Mouse (Mus musculus): ENCODE data around the gene Dnm3.

GRCm38 (mm10) chr1:162456861-162457260, 21.0 kb downstream of the Dnm3 start:
- no peak for TF ChIP-seq BHLHE40 (IDR thresholded peaks at IDR 0.05; ENCODE audit: borderline replicate concordance, low read depth, low read length)
- TF ChIP-seq ETS1 (IDR thresholded peaks at IDR 0.05; ENCODE audit: low read depth, low read length), result no peak
- TF ChIP-seq MXI1 (IDR thresholded peaks at IDR 0.05; ENCODE audit: low read depth, low read length), result no peak
- TF ChIP-seq RCOR1 (IDR thresholded peaks at IDR 0.05; ENCODE audit: low read depth, low read length), result no peak
- TF ChIP-seq SIN3A (IDR thresholded peaks at IDR 0.05; ENCODE audit: low read length), result no peak
- TF ChIP-seq HCFC1 (IDR thresholded peaks at IDR 0.05; ENCODE audit: low read depth, low read length), result no peak
- no peak for TF ChIP-seq E2F4 (IDR thresholded peaks at IDR 0.05; ENCODE audit: borderline replicate concordance, low read depth, low read length)
- TF ChIP-seq CTCF (IDR thresholded peaks at IDR 0.05 in 2 of 3, conservative IDR thresholded peaks at IDR 0.05 in 1 of 3; ENCODE audit: control insufficient read depth in 1 of 3, insufficient read depth in 1 of 3, low read depth in 2 of 3, low read length in 3 of 3, poor library complexity in 1 of 3, severe bottlenecking in 1 of 3), result no peak
- no peak for TF ChIP-seq GATA1 (IDR thresholded peaks at IDR 0.05; ENCODE audit: low read depth, low read length)
- TF ChIP-seq MAX (IDR thresholded peaks at IDR 0.05; ENCODE audit: low read length), result no peak
- TF ChIP-seq EP300 (IDR thresholded peaks at IDR 0.05; ENCODE audit: low read depth in 1 of 2, low read length in 2 of 2), result no peak
